In genomic region chr9:91363814-91364126, GRCm38 (mm10) we compare ENCODE assay signal across 12 mouse cellular contexts. TPM values are rescaled to one million over a fixed set of nuclear protein-coding genes. Genes with fewer than 3 reads are reported as not detected.
DNase-seq lines count a peak whose midpoint lies in the region; ATAC-seq and TF ChIP-seq lines count a peak whose summit lies in the region.
"Had no signal": no experiment of that assay in that cellular context is flagged by ENCODE, and none has a peak within 500 bp of the region (broad histone marks: within the 10 kb centered on the region; RNA-seq: fewer than 3 reads in every experiment).

No protein-coding gene starts in this region.

- H3K27me3 ChIP-seq in C2C12 (ENCODE audit: control insufficient read depth, insufficient read depth, insufficient read length) = no peaks in the 10 kb centered on the region
- peaks cover 100% of the 10 kb centered on the region for H3K27me3 ChIP-seq in hindbrain, embryonic 10.5 days (ENCODE audit: insufficient read depth, poor library complexity, severe bottlenecking)
- peaks cover 50% of the 10 kb centered on the region for H3K27me3 ChIP-seq in midbrain, embryonic 13.5 days
- H3K27me3 ChIP-seq in liver, embryonic 12.5 days (replicated peaks) = peaks cover 93% of the 10 kb centered on the region

- WGBS in hindbrain, embryonic 10.5 days = under 1% methylated on average over 7 of the region's 7 CpGs
- WGBS in midbrain, embryonic 13.5 days = under 1% methylated on average over 7 of the region's 7 CpGs
- WGBS in liver, embryonic 12.5 days (ENCODE audit: insufficient replicate concordance) = 3% methylated on average over 7 of the region's 7 CpGs

- DNase-seq in hindbrain, embryonic 10.5 days (ENCODE audit: low spot score) = peak; percentile 66
- no peak for DNase-seq in Muller cell, postnatal 12 days (ENCODE audit: inconsistent ontology term)
- DNase-seq: adrenal gland, postnatal 14 days; spleen, adult 18-20 months; thymus, postnatal 4 days had no signal

- peak overlapping the region; percentile 1; the same call in 1 of the 2 replicates for H3K27ac ChIP-seq in cortical plate, adult 2 months (ENCODE audit: insufficient read depth, low read length)
- H3K27ac ChIP-seq in hindbrain, embryonic 10.5 days = peak overlapping the region; percentile 94
- peak overlapping the region; percentile 94 for H3K27ac ChIP-seq in midbrain, embryonic 13.5 days
- no peak overlapping the region for H3K27ac ChIP-seq in liver, embryonic 12.5 days
- H3K27ac ChIP-seq: liver, embryonic 15.5 days had no signal

- ATAC-seq in midbrain, embryonic 13.5 days = no peak
- ATAC-seq in activated CD4-positive, CD25-positive, alpha-beta regulatory T cell, adult 4 months = no peak
- ATAC-seq in liver, embryonic 12.5 days = no peak

- H3K9me3 ChIP-seq in hindbrain, embryonic 10.5 days = no peaks in the 10 kb centered on the region
- no peaks in the 10 kb centered on the region for H3K9me3 ChIP-seq in midbrain, embryonic 13.5 days
- no peaks in the 10 kb centered on the region for H3K9me3 ChIP-seq in liver, embryonic 12.5 days (replicated peaks)
- H3K9me3 ChIP-seq: liver, embryonic 15.5 days had no signal

- TF ChIP-seq CTCF in C2C12 (IDR thresholded peaks at IDR 0.05; ENCODE audit: control insufficient read depth, insufficient read depth, insufficient read length) = no peak
- no peak for TF ChIP-seq CTCF in cortical plate, adult 2 months (IDR thresholded peaks at IDR 0.05; ENCODE audit: extremely low read depth, insufficient read depth, low read length)

- H3ac ChIP-seq in C2C12 (ENCODE audit: control insufficient read depth, insufficient read length, low read depth) = no peak overlapping the region

- peak overlapping the region; percentile 11 for H3K4me3 ChIP-seq in C2C12 (ENCODE audit: insufficient read depth, poor library complexity, severe bottlenecking)
- H3K4me3 ChIP-seq in cortical plate, adult 2 months (ENCODE audit: insufficient read depth, low read length) = peak overlapping the region; percentile 19
- peak overlapping the region; percentile 69 for H3K4me3 ChIP-seq in hindbrain, embryonic 10.5 days
- H3K4me3 ChIP-seq in midbrain, embryonic 13.5 days (replicated peaks) = peak overlapping the region; percentile 72
- H3K4me3 ChIP-seq in liver, embryonic 12.5 days = no peak overlapping the region

- H3K79me2 ChIP-seq in C2C12 (ENCODE audit: control insufficient read depth, insufficient read depth) = peaks cover 6% of the 10 kb centered on the region

- H3K36me3 ChIP-seq in C2C12 (ENCODE audit: control insufficient read depth, insufficient read depth) = no peaks in the 10 kb centered on the region
- peaks cover 31% of the 10 kb centered on the region for H3K36me3 ChIP-seq in hindbrain, embryonic 10.5 days
- no peaks in the 10 kb centered on the region for H3K36me3 ChIP-seq in midbrain, embryonic 13.5 days
- no peaks in the 10 kb centered on the region for H3K36me3 ChIP-seq in liver, embryonic 12.5 days
- H3K36me3 ChIP-seq: liver, embryonic 15.5 days had no signal

- peak overlapping the region; percentile 55 for H3K4me2 ChIP-seq in midbrain, embryonic 13.5 days (replicated peaks)
- no peak overlapping the region for H3K4me2 ChIP-seq in liver, embryonic 12.5 days

- no peak for TF ChIP-seq POLR2A in cortical plate, adult 2 months (IDR thresholded peaks at IDR 0.05; ENCODE audit: extremely low read depth, insufficient read depth, low read length)

- H3K79me3 ChIP-seq in C2C12 (ENCODE audit: low read depth) = no peaks in the 10 kb centered on the region

- H3K9ac ChIP-seq in midbrain, embryonic 13.5 days (replicated peaks) = peak overlapping the region; percentile 98
- no peak overlapping the region for H3K9ac ChIP-seq in liver, embryonic 12.5 days
- H3K9ac ChIP-seq: liver, embryonic 15.5 days had no signal

- no peaks in the 10 kb centered on the region for H3K4me1 ChIP-seq in cortical plate, adult 2 months (ENCODE audit: control insufficient read depth, insufficient read depth, low read length)
- H3K4me1 ChIP-seq in hindbrain, embryonic 10.5 days (replicated peaks) = peaks cover 24% of the 10 kb centered on the region; the same call in 1 of the 2 replicates
- H3K4me1 ChIP-seq in midbrain, embryonic 13.5 days (replicated peaks) = peaks cover 13% of the 10 kb centered on the region
- H3K4me1 ChIP-seq in liver, embryonic 12.5 days = peaks cover 10% of the 10 kb centered on the region; the same call in 1 of the 2 replicates

TF ChIP-seq in C2C12, 6 proteins besides CTCF, POLR2A, EP300 and RAD21:
- TF ChIP-seq FOSL1 (IDR thresholded peaks at IDR 0.05; ENCODE audit: insufficient read depth, low read length, poor library complexity, severe bottlenecking) (no peak), MYOG (IDR thresholded peaks at IDR 0.05; ENCODE audit: control insufficient read depth, extremely low read depth, insufficient read length) (no peak)

RNA-seq across cellular contexts. Expression of gene Zic4, which starts 1.6 kb away (rescaled TPM):
- 0.99 TPM for polyA plus RNA-seq in C2C12 (2012; fragmentation: generic; extraction: Trizol)
- polyA plus RNA-seq in cortical plate, adult 2 months (2012; rRNA removed) = 3.4 and 3.9 TPM in 2 replicates
- polyA plus RNA-seq in hindbrain, embryonic 10.5 days (2016; fragmentation: Nextera tagmentation; extraction: Ambion mirVana) = 16.9 and 19.8 TPM in 2 replicates
- polyA plus RNA-seq in midbrain, embryonic 13.5 days (2015; fragmentation: Nextera tagmentation; extraction: Ambion mirVana) = 53.2 and 56.6 TPM in 2 replicates
- polyA plus RNA-seq in activated CD4-positive, CD25-positive, alpha-beta regulatory T cell, adult 4 months (2017; shearing (Covaris generic)) = not detected
- polyA plus RNA-seq in liver, embryonic 12.5 days (2016; fragmentation: Nextera tagmentation; extraction: Ambion mirVana) = not detected in 2 replicates
- polyA plus RNA-seq: heart, postnatal 0 days; liver, embryonic 15.5 days had no signal

RNA-seq across cellular contexts. Expression of gene Zic1, which starts 1.8 kb away (rescaled TPM):
- polyA plus RNA-seq in C2C12 (2012; fragmentation: generic; extraction: Trizol) = 9.9 TPM
- 21.0 and 26.3 TPM in 2 replicates for polyA plus RNA-seq in cortical plate, adult 2 months (2012; rRNA removed)
- 6.9 and 8.1 TPM in 2 replicates for polyA plus RNA-seq in hindbrain, embryonic 10.5 days (2016; fragmentation: Nextera tagmentation; extraction: Ambion mirVana)
- polyA plus RNA-seq in midbrain, embryonic 13.5 days (2015; fragmentation: Nextera tagmentation; extraction: Ambion mirVana) = 14.8 and 16.4 TPM in 2 replicates
- not detected for polyA plus RNA-seq in activated CD4-positive, CD25-positive, alpha-beta regulatory T cell, adult 4 months (2017; shearing (Covaris generic))
- polyA plus RNA-seq in liver, embryonic 12.5 days (2016; fragmentation: Nextera tagmentation; extraction: Ambion mirVana) = not detected in 2 replicates
- polyA plus RNA-seq: heart, postnatal 0 days had no signal
